Mouse (Mus musculus) retina, embryonic 14.5 days (tissue): ENCODE data around the gene Cdr1.

ENCODE experiments used
- DNase-seq: peaks from one replicate; pipeline ENCODE4 v3.0.0-alpha.2; 2015; ENCODE audit warnings: low spot score

The Cdr1 gene

DNA sequence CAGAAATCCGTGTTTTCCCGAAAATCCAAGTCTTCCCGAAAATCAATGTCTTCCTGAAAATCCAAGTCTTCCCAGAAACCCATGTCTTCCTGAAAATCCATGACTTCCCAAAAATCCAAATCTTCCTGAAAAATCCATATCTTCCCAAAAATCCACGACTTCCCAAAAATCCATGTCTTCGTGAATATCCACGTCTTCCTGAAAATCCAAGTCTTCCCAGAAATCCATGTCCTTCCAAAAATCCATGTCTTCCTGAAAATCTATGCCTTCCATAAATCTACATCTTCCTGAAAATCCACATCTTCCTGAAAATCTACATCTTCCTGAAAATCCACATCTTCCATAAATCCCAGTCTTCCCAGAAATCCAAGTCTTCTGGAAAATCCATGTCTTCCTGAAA, at the start of gene Cdr1:
Gene Cdr1, minus strand, starts transcription at position 101 of the 400 bp plus-strand sequence.
- DNase-seq, result no peak

DNA sequence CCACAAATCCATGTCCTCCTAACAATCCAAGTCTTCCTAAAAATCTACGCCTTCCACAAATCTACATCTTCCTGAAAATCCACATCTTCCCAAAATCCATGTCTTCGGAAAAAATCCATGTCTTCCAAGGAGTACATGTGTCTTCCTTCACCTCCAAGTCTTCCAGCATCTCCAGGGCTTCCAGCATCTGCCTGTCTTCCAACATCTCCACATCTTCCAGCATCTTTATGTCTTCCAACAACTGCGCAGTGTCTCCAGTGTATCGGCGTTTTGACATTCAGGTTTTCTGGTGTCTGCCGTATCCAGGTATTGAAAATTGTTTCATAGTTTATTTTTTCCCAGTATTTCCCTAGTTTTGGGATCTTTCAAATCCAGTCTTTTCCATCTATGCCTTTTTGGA, 511 bp upstream of the Cdr1 start:
- DNase-seq, result no peak

DNA sequence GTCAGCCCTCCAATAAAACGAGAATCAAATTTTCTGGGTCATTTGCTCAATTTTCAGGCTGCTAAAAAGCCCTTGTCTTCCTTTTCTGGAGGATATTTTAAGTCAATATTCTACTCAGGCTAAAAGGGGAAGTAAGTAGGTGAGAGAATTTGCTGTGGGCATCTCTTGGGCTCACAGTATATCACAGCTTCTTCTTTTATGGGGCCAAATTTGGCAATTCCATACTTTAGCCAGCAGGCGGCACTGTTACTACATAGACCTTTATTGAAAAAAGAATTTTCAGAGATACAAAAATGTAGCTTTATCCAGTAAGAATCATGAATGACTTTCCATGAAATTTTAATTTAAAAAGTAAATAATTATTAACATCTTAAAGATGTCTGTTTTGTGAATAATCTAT, 18.8 kb downstream of the Cdr1 start:
- DNase-seq, result peak; percentile 64

DNA sequence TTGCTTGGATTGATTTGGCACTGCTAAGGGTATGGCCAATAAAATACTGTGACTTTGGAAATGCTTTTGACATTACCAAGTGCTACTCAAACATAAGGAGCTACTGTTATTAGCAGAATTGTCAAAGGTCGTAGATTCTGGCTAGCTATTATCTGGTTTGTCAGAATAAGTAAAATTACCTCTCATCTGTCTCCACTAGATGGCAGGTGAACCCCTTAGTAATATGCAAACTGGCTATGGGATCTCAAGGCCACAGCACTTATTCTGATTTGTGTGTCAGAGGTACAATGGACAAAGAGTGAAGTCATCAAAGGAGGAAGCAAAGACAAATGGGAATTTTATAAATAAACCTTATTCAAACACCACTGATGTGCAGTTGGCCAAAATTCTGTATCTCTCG, 24.1 kb downstream of the Cdr1 start:
- DNase-seq, result peak; percentile 38

DNA sequence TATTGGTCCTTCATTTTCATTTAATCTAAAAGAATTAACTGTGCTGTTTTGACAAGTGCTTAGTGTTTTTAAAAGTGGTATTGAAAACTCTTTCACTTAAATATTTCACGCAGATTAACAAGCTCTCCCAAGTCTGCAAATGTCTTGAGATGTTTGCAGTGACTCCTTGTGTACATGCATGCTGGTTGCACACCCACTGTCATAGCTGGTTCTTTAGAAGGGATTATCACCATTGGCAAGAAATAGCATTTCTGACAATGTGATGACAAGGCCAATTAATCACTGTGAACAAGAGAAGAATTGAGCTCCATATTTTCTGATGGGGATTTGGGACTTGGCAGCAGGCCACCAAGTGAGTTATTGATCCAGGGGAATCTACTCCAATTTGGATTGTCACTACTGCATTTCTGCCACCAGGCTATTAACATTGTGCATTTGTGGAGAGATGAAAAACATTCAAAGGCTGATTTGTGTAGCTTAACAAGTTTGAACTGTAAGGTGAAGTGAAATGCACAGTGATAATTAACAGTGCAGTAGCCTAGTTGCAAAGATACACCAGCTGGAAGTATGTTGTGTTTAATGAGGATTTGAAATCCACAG, 30.6 kb downstream of the Cdr1 start:
- peak; percentile 54 for DNase-seq

DNA sequence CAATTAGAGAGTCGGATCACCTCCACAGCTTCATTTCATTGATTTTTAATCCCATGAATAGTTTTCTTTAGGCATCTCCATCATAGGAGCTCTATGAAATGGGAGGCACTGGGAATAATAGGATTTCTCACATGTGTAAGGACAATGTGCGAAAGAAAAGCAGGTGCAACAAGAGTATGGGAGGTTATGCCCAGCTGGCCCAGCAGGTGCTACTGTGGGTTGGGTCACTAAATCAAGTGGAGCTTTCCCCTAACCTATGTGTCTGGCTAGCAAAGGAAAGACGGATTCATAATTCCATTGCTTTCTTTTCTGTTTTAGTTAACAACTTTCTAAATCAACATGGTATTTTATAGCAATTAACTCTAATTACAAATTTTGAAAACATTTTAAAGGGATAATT, 31.1 kb downstream of the Cdr1 start:
- peak; percentile 22 for DNase-seq

DNA sequence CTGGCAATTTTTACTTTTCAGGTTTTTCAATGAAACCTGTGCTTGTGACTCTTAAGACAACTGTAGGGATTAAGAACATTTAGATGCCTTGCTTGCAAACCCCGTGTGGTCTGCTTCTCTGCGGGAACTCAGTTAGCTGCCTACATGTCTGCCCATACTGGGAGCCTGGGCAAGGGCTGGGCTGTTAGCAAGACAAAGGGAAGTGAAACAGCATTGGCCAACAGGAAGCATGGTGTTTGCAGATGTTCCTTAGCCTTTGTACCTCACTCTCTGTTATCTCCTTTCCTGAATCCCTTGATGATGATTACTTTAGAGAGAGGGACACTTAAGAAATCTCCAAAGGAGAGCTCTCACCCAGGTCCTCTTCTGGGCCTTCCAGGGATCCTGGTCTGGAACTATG, 38.8 kb downstream of the Cdr1 start:
- no peak for DNase-seq

DNA sequence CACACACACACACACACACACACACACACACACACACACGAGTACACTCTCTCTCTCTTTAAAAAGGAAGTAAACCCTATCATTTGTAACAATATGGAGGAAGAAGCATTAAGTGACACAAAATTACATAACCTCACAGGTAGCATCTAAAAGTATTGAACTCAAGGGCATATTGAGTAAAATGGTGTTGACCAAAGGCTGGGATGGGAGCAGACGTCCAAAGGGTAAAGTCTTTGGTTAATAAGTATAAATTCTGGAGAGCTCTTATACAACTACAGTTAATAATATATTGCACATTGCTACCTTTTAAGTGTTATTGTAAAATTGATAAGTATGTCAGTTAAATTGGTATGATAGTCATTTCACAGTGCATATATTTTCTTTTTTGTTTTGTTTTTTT, 39.9 kb downstream of the Cdr1 start:
- no peak for DNase-seq

DNA sequence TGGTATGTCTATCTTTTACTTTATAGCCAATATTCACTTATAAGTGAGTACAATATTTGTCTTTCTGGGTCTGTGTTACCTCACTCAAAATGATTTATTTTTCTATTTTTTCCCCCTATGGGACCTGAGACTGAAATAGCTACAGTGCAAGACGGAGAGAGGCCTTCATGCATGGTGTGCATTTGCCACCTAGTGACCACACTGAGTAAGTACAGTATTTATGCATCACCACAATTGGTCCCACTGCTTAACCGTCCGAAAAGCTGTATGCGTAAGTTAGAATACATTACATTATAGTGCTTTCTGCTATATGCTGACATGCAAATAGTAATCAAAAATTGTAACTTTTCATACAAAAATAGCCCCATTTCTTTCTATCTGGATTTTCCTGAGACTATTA, 50.8 kb downstream of the Cdr1 start:
- no peak for DNase-seq
